Mouse (Mus musculus) kidney, postnatal 36 days (tissue): ENCODE results near the gene Pcsk6.

Experiments
- DNase-seq, 2 experiments: peaks; one replicate each; pipeline ENCODE4 v3.0.0; 2021 to 2022; ENCODE audit warnings: mixed read lengths in 2 of 2

Gene Pcsk6

GRCm38 (mm10) chr7:66003865-66004638, 142.5 kb downstream of the Pcsk6 start:
- DNase-seq = no peak

GRCm38 (mm10) chr7:66005066-66005465, 143.5 kb downstream of the Pcsk6 start:
- DNase-seq = no peak

- DNase-seq = no peak
These were observed 146.8 kb downstream of the Pcsk6 start for GRCm38 (mm10) chr7:66008161-66008891.

- DNase-seq = no peak
These were observed 147.3 kb downstream of the Pcsk6 start for GRCm38 (mm10) chr7:66008892-66009273.

GRCm38 (mm10) chr7:66010518-66010917, 149.0 kb downstream of the Pcsk6 start:
- no peak for DNase-seq

GRCm38 (mm10) chr7:66027747-66028146, 166.2 kb downstream of the Pcsk6 start:
- DNase-seq = peak in 1 of 2 experiments; percentile 26

GRCm38 (mm10) chr7:66028766-66029512, 167.4 kb downstream of the Pcsk6 start:
- DNase-seq = no peak

- DNase-seq = no peak
These were observed 175.3 kb downstream of the Pcsk6 start for GRCm38 (mm10) chr7:66036809-66037208.

GRCm38 (mm10) chr7:66038261-66038660, 176.7 kb downstream of the Pcsk6 start:
- DNase-seq = peak; percentile 2 to 22

GRCm38 (mm10) chr7:66038730-66039129, 177.2 kb downstream of the Pcsk6 start:
- no peak for DNase-seq

- no peak for DNase-seq
These were observed 178.7 kb downstream of the Pcsk6 start for GRCm38 (mm10) chr7:66040026-66040814.

- no peak for DNase-seq
These were observed 182.3 kb downstream of the Pcsk6 start, which contains the start of gene Gm45213 for GRCm38 (mm10) chr7:66043552-66044459. Gene Gm45213 (plus strand): TSS chr7:66043602.

GRCm38 (mm10) chr7:66044617-66045016, 183.1 kb downstream of the Pcsk6 start:
- no peak for DNase-seq

- DNase-seq = no peak
These were observed 185.7 kb downstream of the Pcsk6 start for GRCm38 (mm10) chr7:66046921-66047918.

GRCm38 (mm10) chr7:66047975-66048374, 186.4 kb downstream of the Pcsk6 start:
- no peak for DNase-seq

GRCm38 (mm10) chr7:66048446-66049230, 187.1 kb downstream of the Pcsk6 start:
- no peak for DNase-seq

- no peak for DNase-seq
These were observed 192.5 kb downstream of the Pcsk6 start for GRCm38 (mm10) chr7:66053946-66054483.

- DNase-seq = peak in 1 of 2 experiments; percentile 26
These were observed 193.8 kb downstream of the Pcsk6 start for GRCm38 (mm10) chr7:66055356-66055755.

GRCm38 (mm10) chr7:66058703-66059102, 197.2 kb downstream of the Pcsk6 start, which contains the start of gene Snrpa1:
Gene Snrpa1 (plus strand): TSS chr7:66059003.
- DNase-seq = no peak
